Mouse (Mus musculus) midbrain, embryonic 16.5 days (tissue): ENCODE measurements around the gene Ints7. TPM values are rescaled to one million over a fixed set of nuclear protein-coding genes. Genes with fewer than 3 reads are reported as not detected.

Experiments used
- polyA plus RNA-seq: library from polyadenylated mRNA; unstranded; fragments of >200 nt; fragmentation: Nextera tagmentation; extraction: Ambion mirVana; gene quantifications from 2 replicates; pipeline ENCODE4 v1.2.1, GENCODE M21; 2015

Ints7 gene
- polyA plus RNA-seq, 1 experiment from 2014 or later, result 34.7 TPM

Other genes starting within 250 kb of the Ints7 start
- gene Tmem206, start 249.7 kb upstream of the Ints7 start, polyA plus RNA-seq, result 41.0 and 43.0 TPM in 2 replicates
- 6.5 and 6.6 TPM in 2 replicates for gene Ppp2r5a, start 172.4 kb upstream of the Ints7 start, polyA plus RNA-seq
- 3.4 and 5.9 TPM in 2 replicates for gene Dtl, start 92 bp upstream of the Ints7 start, polyA plus RNA-seq
- 31.0 and 35.0 TPM in 2 replicates for gene Lpgat1, start 142.2 kb downstream of the Ints7 start, polyA plus RNA-seq
- gene Nek2, start 245.8 kb downstream of the Ints7 start, polyA plus RNA-seq, result 4.7 and 6.0 TPM in 2 replicates